Mouse (Mus musculus): ENCODE measurements around the gene Gstm4.

Gstm4 gene

GRCm38 (mm10) chr3:108044394-108045140, at the start of gene Gstm4:
Gene Gstm4, minus strand, starts transcription at chr3:108044894.
- DNase-seq (ENCODE audit: low spot score in 2 of 2) = peak; percentile 46 to 68

GRCm38 (mm10) chr3:108094146-108094545, 49.5 kb upstream of the Gstm4 start:
- DNase-seq (ENCODE audit: low spot score in 2 of 2) = no peak

GRCm38 (mm10) chr3:108093306-108093705, 48.6 kb upstream of the Gstm4 start:
- DNase-seq (ENCODE audit: low spot score in 2 of 2) = no peak

- no peak for DNase-seq (ENCODE audit: low spot score in 2 of 2)
These were observed 47.9 kb upstream of the Gstm4 start, which contains the start of gene Gnat2 for GRCm38 (mm10) chr3:108092536-108093115. Gene Gnat2, plus strand, starts transcription at chr3:108092789.

- no peak for DNase-seq (ENCODE audit: low spot score in 2 of 2)
These were observed 47.3 kb upstream of the Gstm4 start for GRCm38 (mm10) chr3:108092030-108092429.

- DNase-seq (ENCODE audit: low spot score in 2 of 2) = no peak
These were observed 45.9 kb upstream of the Gstm4 start for GRCm38 (mm10) chr3:108090561-108090960.

GRCm38 (mm10) chr3:108089916-108090315, 45.2 kb upstream of the Gstm4 start:
- no peak for DNase-seq (ENCODE audit: low spot score in 2 of 2)

GRCm38 (mm10) chr3:108088842-108089380, 44.2 kb upstream of the Gstm4 start:
- no peak for DNase-seq (ENCODE audit: low spot score in 2 of 2)

- DNase-seq (ENCODE audit: low spot score in 2 of 2) = no peak
These were observed 42.6 kb upstream of the Gstm4 start for GRCm38 (mm10) chr3:108087329-108087728.

GRCm38 (mm10) chr3:108086470-108086979, 41.8 kb upstream of the Gstm4 start, which contains the start of gene Ampd2:
Gene Ampd2, minus strand, starts transcription at chr3:108086651.
- peak in 1 of 2 experiments; percentile 70 for DNase-seq (ENCODE audit: low spot score in 2 of 2)

GRCm38 (mm10) chr3:108085721-108086469, 41.2 kb upstream of the Gstm4 start:
- peak in 1 of 2 experiments; percentile 51 for DNase-seq (ENCODE audit: low spot score in 2 of 2)

- DNase-seq (ENCODE audit: low spot score in 2 of 2) = peak; percentile 79 to 91
These were observed 40.6 kb upstream of the Gstm4 start for GRCm38 (mm10) chr3:108085281-108085720.

GRCm38 (mm10) chr3:108084767-108085270, 40.1 kb upstream of the Gstm4 start:
- DNase-seq (ENCODE audit: low spot score in 2 of 2) = no peak

- DNase-seq (ENCODE audit: low spot score in 2 of 2) = peak in 1 of 2 experiments; percentile 36
These were observed 39.3 kb upstream of the Gstm4 start for GRCm38 (mm10) chr3:108083904-108084407.

- DNase-seq (ENCODE audit: low spot score in 2 of 2) = no peak
These were observed 38.5 kb upstream of the Gstm4 start for GRCm38 (mm10) chr3:108083161-108083560.

- no peak for DNase-seq (ENCODE audit: low spot score in 2 of 2)
These were observed 37.7 kb upstream of the Gstm4 start for GRCm38 (mm10) chr3:108082251-108082875.

GRCm38 (mm10) chr3:108081681-108082080, 37.0 kb upstream of the Gstm4 start:
- no peak for DNase-seq (ENCODE audit: low spot score in 2 of 2)

- DNase-seq (ENCODE audit: low spot score in 2 of 2) = no peak
These were observed 32.1 kb upstream of the Gstm4 start for GRCm38 (mm10) chr3:108076836-108077235.

- no peak for DNase-seq (ENCODE audit: low spot score in 2 of 2)
These were observed 28.4 kb upstream of the Gstm4 start for GRCm38 (mm10) chr3:108072983-108073569.

Measured in cerebellum, postnatal 4 days (tissue).